Mouse (Mus musculus): ENCODE measurements around the gene Ddah2. TPM values are rescaled to one million over a fixed set of nuclear protein-coding genes. Genes with fewer than 3 reads are reported as not detected.
A peak's percentile ranks its signal among the peaks of the same experiment; 100 is the strongest.

Ddah2 gene
- polyA plus RNA-seq, 1 experiment from 2014 or later: 222 TPM

- ATAC-seq (ENCODE audit: insufficient number of reproducible peaks, insufficient read depth, low FRiP score, low read depth): no peak
- Histone ChIP-seq H3K4me2 (ENCODE audit: low read length) (no peak overlapping the region), H3K9me3 (ENCODE audit: control insufficient read depth, low read length) (no peaks in the 10 kb centered on the region), H3K4me3 (ENCODE audit: control insufficient read depth in 1 of 2, insufficient read depth in 1 of 2, low read depth in 1 of 2, low read length in 2 of 2) (no peak overlapping the region), H3K9ac (ENCODE audit: low read length) (no peak overlapping the region), H3K27ac (replicated peaks in 1 of 2; ENCODE audit: control insufficient read depth in 1 of 2, insufficient read depth in 1 of 2, low read depth in 2 of 2, low read length in 2 of 2) (no peak overlapping the region), H3K27me3 (ENCODE audit: control insufficient read depth, insufficient read depth, low read length) (no peaks in the 10 kb centered on the region), H3K4me1 (ENCODE audit: control insufficient read depth in 2 of 2, insufficient read depth in 2 of 2, low read length in 2 of 2) (peaks cover 7 to 12% of the 10 kb centered on the region in 2 experiments; a peak in 3 of 4 replicates), H3K36me3 (ENCODE audit: control insufficient read depth, insufficient read depth, low read length) (peaks cover 56% of the 10 kb centered on the region)
- WGBS: 80% methylated on average over 7 of the region's 7 CpGs
Measured at GRCm38 (mm10) chr17:35104079-35104478, 45.2 kb downstream of the Ddah2 start.

GRCm38 (mm10) chr17:35104754-35105153, 45.9 kb downstream of the Ddah2 start:
- no peak overlapping the region for H3K4me2 ChIP-seq (ENCODE audit: low read length)
- peaks cover 49% of the 10 kb centered on the region for H3K36me3 ChIP-seq (ENCODE audit: control insufficient read depth, insufficient read depth, low read length)
- ATAC-seq (ENCODE audit: insufficient number of reproducible peaks, insufficient read depth, low FRiP score, low read depth): no peak
- no peak overlapping the region for H3K27ac ChIP-seq (replicated peaks in 1 of 2; ENCODE audit: control insufficient read depth in 1 of 2, insufficient read depth in 1 of 2, low read depth in 2 of 2, low read length in 2 of 2)
- no peaks in the 10 kb centered on the region for H3K9me3 ChIP-seq (ENCODE audit: control insufficient read depth, low read length)
- H3K4me1 ChIP-seq (ENCODE audit: control insufficient read depth in 2 of 2, insufficient read depth in 2 of 2, low read length in 2 of 2): peaks cover 7 to 12% of the 10 kb centered on the region in 2 experiments; a peak in 3 of 4 replicates
- WGBS: 58% methylated on average over 6 of the region's 6 CpGs
- no peak overlapping the region for H3K9ac ChIP-seq (ENCODE audit: low read length)
- H3K27me3 ChIP-seq (ENCODE audit: control insufficient read depth, insufficient read depth, low read length): no peaks in the 10 kb centered on the region
- H3K4me3 ChIP-seq (ENCODE audit: control insufficient read depth in 1 of 2, insufficient read depth in 1 of 2, low read depth in 1 of 2, low read length in 2 of 2): no peak overlapping the region

- Histone ChIP-seq H3K4me1 (ENCODE audit: control insufficient read depth in 2 of 2, insufficient read depth in 2 of 2, low read length in 2 of 2) (peaks cover 7 to 12% of the 10 kb centered on the region in 2 experiments; a peak in 3 of 4 replicates), H3K4me3 (ENCODE audit: control insufficient read depth in 1 of 2, insufficient read depth in 1 of 2, low read depth in 1 of 2, low read length in 2 of 2) (no peak overlapping the region), H3K9me3 (ENCODE audit: control insufficient read depth, low read length) (no peaks in the 10 kb centered on the region), H3K27ac (replicated peaks in 1 of 2; ENCODE audit: control insufficient read depth in 1 of 2, insufficient read depth in 1 of 2, low read depth in 2 of 2, low read length in 2 of 2) (no peak overlapping the region), H3K36me3 (ENCODE audit: control insufficient read depth, insufficient read depth, low read length) (peaks cover 38% of the 10 kb centered on the region), H3K9ac (ENCODE audit: low read length) (0 out of 2 replicates have a peak overlapping the region, but pooled peaks have one; percentile 38), H3K4me2 (ENCODE audit: low read length) (0 out of 2 replicates have a peak overlapping the region, but pooled peaks have one; percentile 11), H3K27me3 (ENCODE audit: control insufficient read depth, insufficient read depth, low read length) (no peaks in the 10 kb centered on the region)
- WGBS: 27% methylated on average over 13 of the region's 13 CpGs
- ATAC-seq (ENCODE audit: insufficient number of reproducible peaks, insufficient read depth, low FRiP score, low read depth): no peak
Measured at GRCm38 (mm10) chr17:35105740-35106389, 47.0 kb downstream of the Ddah2 start.

GRCm38 (mm10) chr17:35106522-35106921, 47.7 kb downstream of the Ddah2 start:
- Histone ChIP-seq H3K4me3 (ENCODE audit: control insufficient read depth in 1 of 2, insufficient read depth in 1 of 2, low read depth in 1 of 2, low read length in 2 of 2) (no peak overlapping the region), H3K9ac (ENCODE audit: low read length) (no peak overlapping the region), H3K4me1 (ENCODE audit: control insufficient read depth in 2 of 2, insufficient read depth in 2 of 2, low read length in 2 of 2) (peaks cover 7 to 12% of the 10 kb centered on the region in 2 experiments; a peak in 3 of 4 replicates), H3K27ac (replicated peaks in 1 of 2; ENCODE audit: control insufficient read depth in 1 of 2, insufficient read depth in 1 of 2, low read depth in 2 of 2, low read length in 2 of 2) (no peak overlapping the region), H3K36me3 (ENCODE audit: control insufficient read depth, insufficient read depth, low read length) (peaks cover 31% of the 10 kb centered on the region), H3K4me2 (ENCODE audit: low read length) (no peak overlapping the region), H3K27me3 (ENCODE audit: control insufficient read depth, insufficient read depth, low read length) (no peaks in the 10 kb centered on the region), H3K9me3 (ENCODE audit: control insufficient read depth, low read length) (no peaks in the 10 kb centered on the region)
- ATAC-seq (ENCODE audit: insufficient number of reproducible peaks, insufficient read depth, low FRiP score, low read depth): no peak
- WGBS: 68% methylated on average over 3 of the region's 3 CpGs

GRCm38 (mm10) chr17:35108097-35108496, 49.3 kb downstream of the Ddah2 start, which contains the start of gene Ly6g5c:
TSS of gene Ly6g5c (plus strand) at chr17:35108279.
- H3K9me3 ChIP-seq (ENCODE audit: control insufficient read depth, low read length): no peaks in the 10 kb centered on the region
- H3K4me1 ChIP-seq (ENCODE audit: control insufficient read depth in 2 of 2, insufficient read depth in 2 of 2, low read length in 2 of 2): peaks cover 5% of the 10 kb centered on the region in 2 experiments; a peak in 3 of 4 replicates
- H3K36me3 ChIP-seq (ENCODE audit: control insufficient read depth, insufficient read depth, low read length): peaks cover 16% of the 10 kb centered on the region
- no peak within 1 kb of the TSS for H3K4me2 ChIP-seq (ENCODE audit: low read length)
- no peak within 1 kb of the TSS for H3K9ac ChIP-seq (ENCODE audit: low read length)
- no peak within 1 kb of the TSS for H3K4me3 ChIP-seq (ENCODE audit: control insufficient read depth in 1 of 2, insufficient read depth in 1 of 2, low read depth in 1 of 2, low read length in 2 of 2)
- 82% methylated on average over 6 of the region's 6 CpGs for whole genome bisulfite sequencing
- H3K27ac ChIP-seq (replicated peaks in 1 of 2; ENCODE audit: control insufficient read depth in 1 of 2, insufficient read depth in 1 of 2, low read depth in 2 of 2, low read length in 2 of 2): no peak within 1 kb of the TSS
- no peaks in the 10 kb centered on the region for H3K27me3 ChIP-seq (ENCODE audit: control insufficient read depth, insufficient read depth, low read length)
- no peak for ATAC-seq (ENCODE audit: insufficient number of reproducible peaks, insufficient read depth, low FRiP score, low read depth)

Other genes with a start within 250 kb of the Ddah2 start
- gene Stk19, start 222.1 kb upstream of the Ddah2 start, polyA plus RNA-seq (2014; fragmentation: Nextera tagmentation; extraction: Ambion mirVana): 17.1 and 18.4 TPM in 2 replicates
- 26.6 and 33.1 TPM in 2 replicates for gene Dxo, start 222.0 kb upstream of the Ddah2 start, polyA plus RNA-seq (2014; fragmentation: Nextera tagmentation; extraction: Ambion mirVana)
- 22.4 and 23.0 TPM in 2 replicates for gene Skiv2l, start 208.8 kb upstream of the Ddah2 start, polyA plus RNA-seq (2014; fragmentation: Nextera tagmentation; extraction: Ambion mirVana)
- 65.7 and 65.8 TPM in 2 replicates for gene Nelfe, start 208.6 kb upstream of the Ddah2 start, polyA plus RNA-seq (2014; fragmentation: Nextera tagmentation; extraction: Ambion mirVana)
- gene Cfb, start 196.5 kb upstream of the Ddah2 start, polyA plus RNA-seq (2014; fragmentation: Nextera tagmentation; extraction: Ambion mirVana): 1.2 and 2.7 TPM in 2 replicates
- gene Zbtb12, start 179.6 kb upstream of the Ddah2 start, polyA plus RNA-seq (2014; fragmentation: Nextera tagmentation; extraction: Ambion mirVana): 0.38 and 0.53 TPM in 2 replicates
- gene Gm20547, start 177.0 kb upstream of the Ddah2 start, polyA plus RNA-seq (2014; fragmentation: Nextera tagmentation; extraction: Ambion mirVana): not detected in 2 replicates
- gene C2, start 160.8 kb upstream of the Ddah2 start, polyA plus RNA-seq (2014; fragmentation: Nextera tagmentation; extraction: Ambion mirVana): 1.0 and 1.2 TPM in 2 replicates
- 31.4 and 35.2 TPM in 2 replicates for gene Ehmt2, start 160.6 kb upstream of the Ddah2 start, polyA plus RNA-seq (2014; fragmentation: Nextera tagmentation; extraction: Ambion mirVana)
- gene Slc44a4, start 144.6 kb upstream of the Ddah2 start, polyA plus RNA-seq (2014; fragmentation: Nextera tagmentation; extraction: Ambion mirVana): not detected in 2 replicates
- 13.7 and 14.6 TPM in 2 replicates for gene Neu1, start 127.8 kb upstream of the Ddah2 start, polyA plus RNA-seq (2014; fragmentation: Nextera tagmentation; extraction: Ambion mirVana)
- 0.09 and 0.19 TPM in 2 replicates for gene Hspa1b, start 99.8 kb upstream of the Ddah2 start, polyA plus RNA-seq (2014; fragmentation: Nextera tagmentation; extraction: Ambion mirVana)
- 0.55 TPM in 1 of 2 replicates, not detected in the other for gene Gm20481, start 89.1 kb upstream of the Ddah2 start, polyA plus RNA-seq (2014; fragmentation: Nextera tagmentation; extraction: Ambion mirVana)
- gene Hspa1a, start 86.9 kb upstream of the Ddah2 start, polyA plus RNA-seq (2014; fragmentation: Nextera tagmentation; extraction: Ambion mirVana): 2.3 and 2.9 TPM in 2 replicates
- gene Hspa1l, start 86.3 kb upstream of the Ddah2 start, polyA plus RNA-seq (2014; fragmentation: Nextera tagmentation; extraction: Ambion mirVana): 2.2 and 2.7 TPM in 2 replicates
- gene Lsm2, start 77.2 kb upstream of the Ddah2 start, polyA plus RNA-seq (2014; fragmentation: Nextera tagmentation; extraction: Ambion mirVana): 132 and 136 TPM in 2 replicates
- 41.7 and 42.9 TPM in 2 replicates for gene Vars, start 58.0 kb upstream of the Ddah2 start, polyA plus RNA-seq (2014; fragmentation: Nextera tagmentation; extraction: Ambion mirVana)
- gene Vwa7, start 42.5 kb upstream of the Ddah2 start, polyA plus RNA-seq (2014; fragmentation: Nextera tagmentation; extraction: Ambion mirVana): 0.28 and 0.42 TPM in 2 replicates
- gene Sapcd1, start 31.0 kb upstream of the Ddah2 start, polyA plus RNA-seq (2014; fragmentation: Nextera tagmentation; extraction: Ambion mirVana): 1.5 and 2.2 TPM in 2 replicates
- gene Msh5, start 12.3 kb upstream of the Ddah2 start, polyA plus RNA-seq (2014; fragmentation: Nextera tagmentation; extraction: Ambion mirVana): 2.6 and 3.5 TPM in 2 replicates
- 108 TPM in 2 replicates for gene Clic1, start 9.1 kb upstream of the Ddah2 start, polyA plus RNA-seq (2014; fragmentation: Nextera tagmentation; extraction: Ambion mirVana)
- gene Ly6g6c, start 6.4 kb downstream of the Ddah2 start, polyA plus RNA-seq (2014; fragmentation: Nextera tagmentation; extraction: Ambion mirVana): not detected in 2 replicates
- gene Mpig6b, start 7.1 kb downstream of the Ddah2 start, polyA plus RNA-seq (2014; fragmentation: Nextera tagmentation; extraction: Ambion mirVana): 0.54 and 0.73 TPM in 2 replicates
- 0.32 TPM in 1 of 2 replicates, not detected in the other for gene Ly6g6e, start 17.9 kb downstream of the Ddah2 start, polyA plus RNA-seq (2014; fragmentation: Nextera tagmentation; extraction: Ambion mirVana)
- 1.9 and 2.6 TPM in 2 replicates for gene Ly6g6d, start 19.0 kb downstream of the Ddah2 start, polyA plus RNA-seq (2014; fragmentation: Nextera tagmentation; extraction: Ambion mirVana)
- not detected in 2 replicates for gene Ly6g6f, start 26.6 kb downstream of the Ddah2 start, polyA plus RNA-seq (2014; fragmentation: Nextera tagmentation; extraction: Ambion mirVana)
- gene Abhd16a, start 30.2 kb downstream of the Ddah2 start, polyA plus RNA-seq (2014; fragmentation: Nextera tagmentation; extraction: Ambion mirVana): 61.9 and 64.5 TPM in 2 replicates
- 0.59 TPM in 1 of 2 replicates, not detected in the other for gene Ly6g5c, start 49.2 kb downstream of the Ddah2 start, polyA plus RNA-seq (2014; fragmentation: Nextera tagmentation; extraction: Ambion mirVana)
- 0.28 TPM in 1 of 2 replicates, not detected in the other for gene Ly6g5b, start 56.4 kb downstream of the Ddah2 start, polyA plus RNA-seq (2014; fragmentation: Nextera tagmentation; extraction: Ambion mirVana)
- gene Gpank1, start 62.4 kb downstream of the Ddah2 start, polyA plus RNA-seq (2014; fragmentation: Nextera tagmentation; extraction: Ambion mirVana): 10.0 and 11.4 TPM in 2 replicates
- 219 and 234 TPM in 2 replicates for gene Csnk2b, start 63.0 kb downstream of the Ddah2 start, polyA plus RNA-seq (2014; fragmentation: Nextera tagmentation; extraction: Ambion mirVana)
- 8.7 and 10.1 TPM in 2 replicates for gene D17H6S53E, start 67.3 kb downstream of the Ddah2 start, polyA plus RNA-seq (2014; fragmentation: Nextera tagmentation; extraction: Ambion mirVana)
- 0.34 TPM in 1 of 2 replicates, not detected in the other for gene Apom, start 73.0 kb downstream of the Ddah2 start, polyA plus RNA-seq (2014; fragmentation: Nextera tagmentation; extraction: Ambion mirVana)
- gene Bag6, start 76.1 kb downstream of the Ddah2 start, polyA plus RNA-seq (2014; fragmentation: Nextera tagmentation; extraction: Ambion mirVana): 63.3 and 68.6 TPM in 2 replicates
- 81.9 and 138 TPM in 2 replicates for gene Prrc2a, start 105.9 kb downstream of the Ddah2 start, polyA plus RNA-seq (2014; fragmentation: Nextera tagmentation; extraction: Ambion mirVana)
- gene Aif1, start 117.0 kb downstream of the Ddah2 start, polyA plus RNA-seq (2014; fragmentation: Nextera tagmentation; extraction: Ambion mirVana): 7.4 and 9.4 TPM in 2 replicates
- gene Lst1, start 129.4 kb downstream of the Ddah2 start, polyA plus RNA-seq (2014; fragmentation: Nextera tagmentation; extraction: Ambion mirVana): 9.5 and 11.2 TPM in 2 replicates
- 0.40 and 0.61 TPM in 2 replicates for gene Ltb, start 135.4 kb downstream of the Ddah2 start, polyA plus RNA-seq (2014; fragmentation: Nextera tagmentation; extraction: Ambion mirVana)
- not detected in 2 replicates for gene Tnf, start 143.0 kb downstream of the Ddah2 start, polyA plus RNA-seq (2014; fragmentation: Nextera tagmentation; extraction: Ambion mirVana)
- gene Lta, start 146.3 kb downstream of the Ddah2 start, polyA plus RNA-seq (2014; fragmentation: Nextera tagmentation; extraction: Ambion mirVana): not detected in 2 replicates
- gene Gm16181, start 161.8 kb downstream of the Ddah2 start, polyA plus RNA-seq (2014; fragmentation: Nextera tagmentation; extraction: Ambion mirVana): 0.69 TPM in 1 of 2 replicates, not detected in the other
- 10.7 and 14.3 TPM in 2 replicates for gene Atp6v1g2, start 174.6 kb downstream of the Ddah2 start, polyA plus RNA-seq (2014; fragmentation: Nextera tagmentation; extraction: Ambion mirVana)
- 3.1 and 4.2 TPM in 2 replicates for gene Nfkbil1, start 176.8 kb downstream of the Ddah2 start, polyA plus RNA-seq (2014; fragmentation: Nextera tagmentation; extraction: Ambion mirVana)
- gene Ddx39b, start 182.7 kb downstream of the Ddah2 start, polyA plus RNA-seq (2014; fragmentation: Nextera tagmentation; extraction: Ambion mirVana): 237 and 246 TPM in 2 replicates
- gene H2-D1, start 203.7 kb downstream of the Ddah2 start, polyA plus RNA-seq (2014; fragmentation: Nextera tagmentation; extraction: Ambion mirVana): 52.4 and 59.8 TPM in 2 replicates